Mouse (Mus musculus): Measurements from ENCODE around the gene Dock3.

Dock3 gene

GRCm38 (mm10) chr9:107037947-107038346 is 193.8 kb downstream of the Dock3 start:
- DNase-seq (ENCODE audit: low read depth, low spot score), result no peak

GRCm38 (mm10) chr9:107027586-107027985 is 204.1 kb downstream of the Dock3 start:
- DNase-seq (ENCODE audit: low read depth, low spot score), result no peak

GRCm38 (mm10) chr9:107009841-107010240 is 221.9 kb downstream of the Dock3 start:
- DNase-seq (ENCODE audit: low read depth, low spot score), result no peak

GRCm38 (mm10) chr9:107003187-107003586 is 228.5 kb downstream of the Dock3 start:
- no peak for DNase-seq (ENCODE audit: low read depth, low spot score)

GRCm38 (mm10) chr9:106970742-106971141 is 261.0 kb downstream of the Dock3 start:
- DNase-seq (ENCODE audit: low read depth, low spot score), result peak; percentile 4

GRCm38 (mm10) chr9:106958452-106958851 is 273.3 kb downstream of the Dock3 start:
- DNase-seq (ENCODE audit: low read depth, low spot score), result no peak

GRCm38 (mm10) chr9:106955486-106955885 is 276.2 kb downstream of the Dock3 start:
- DNase-seq (ENCODE audit: low read depth, low spot score), result no peak

- no peak for DNase-seq (ENCODE audit: low read depth, low spot score)
These were observed 296.7 kb downstream of the Dock3 start for GRCm38 (mm10) chr9:106934998-106935397.

GRCm38 (mm10) chr9:106914878-106915277 is 316.8 kb downstream of the Dock3 start:
- DNase-seq (ENCODE audit: low read depth, low spot score), result no peak

GRCm38 (mm10) chr9:106913759-106914158 is 317.9 kb downstream of the Dock3 start:
- no peak for DNase-seq (ENCODE audit: low read depth, low spot score)

- DNase-seq (ENCODE audit: low read depth, low spot score), result no peak
These were observed 320.1 kb downstream of the Dock3 start for GRCm38 (mm10) chr9:106911624-106912023.

GRCm38 (mm10) chr9:106908715-106909114 is 323.0 kb downstream of the Dock3 start:
- no peak for DNase-seq (ENCODE audit: low read depth, low spot score)

- no peak for DNase-seq (ENCODE audit: low read depth, low spot score)
These were observed 323.5 kb downstream of the Dock3 start for GRCm38 (mm10) chr9:106908174-106908573.

- DNase-seq (ENCODE audit: low read depth, low spot score), result no peak
These were observed 325.1 kb downstream of the Dock3 start for GRCm38 (mm10) chr9:106906597-106906996.

GRCm38 (mm10) chr9:106903791-106904134 is 327.9 kb downstream of the Dock3 start:
- no peak for DNase-seq (ENCODE audit: low read depth, low spot score)

- DNase-seq (ENCODE audit: low read depth, low spot score), result no peak
These were observed 328.5 kb downstream of the Dock3 start for GRCm38 (mm10) chr9:106903099-106903790.

GRCm38 (mm10) chr9:106901596-106901995 is 330.1 kb downstream of the Dock3 start:
- no peak for DNase-seq (ENCODE audit: low read depth, low spot score)

GRCm38 (mm10) chr9:106898901-106899300 is 332.8 kb downstream of the Dock3 start:
- DNase-seq (ENCODE audit: low read depth, low spot score), result no peak

- no peak for DNase-seq (ENCODE audit: low read depth, low spot score)
These were observed 338.4 kb downstream of the Dock3 start for GRCm38 (mm10) chr9:106893327-106893726.

- DNase-seq (ENCODE audit: low read depth, low spot score), result no peak
These were observed 339.2 kb downstream of the Dock3 start for GRCm38 (mm10) chr9:106892552-106892875.

GRCm38 (mm10) chr9:106891829-106892551 is 339.7 kb downstream of the Dock3 start, which contains the start of gene Manf:
Gene Manf (minus strand): TSS chr9:106891979.
- peak; percentile 96 for DNase-seq (ENCODE audit: low read depth, low spot score)

GRCm38 (mm10) chr9:106891341-106891741 is 340.4 kb downstream of the Dock3 start:
- no peak for DNase-seq (ENCODE audit: low read depth, low spot score)

GRCm38 (mm10) chr9:106890496-106891240 is 341.0 kb downstream of the Dock3 start:
- no peak for DNase-seq (ENCODE audit: low read depth, low spot score)
